Mouse (Mus musculus): ENCODE data around the gene Tiparp. TPM values are rescaled to one million over a fixed set of nuclear protein-coding genes. Genes with fewer than 3 reads are reported as not detected.

Tiparp gene
- polyA plus RNA-seq, 1 experiment from 2014 or later = 39.5 TPM

DNA sequence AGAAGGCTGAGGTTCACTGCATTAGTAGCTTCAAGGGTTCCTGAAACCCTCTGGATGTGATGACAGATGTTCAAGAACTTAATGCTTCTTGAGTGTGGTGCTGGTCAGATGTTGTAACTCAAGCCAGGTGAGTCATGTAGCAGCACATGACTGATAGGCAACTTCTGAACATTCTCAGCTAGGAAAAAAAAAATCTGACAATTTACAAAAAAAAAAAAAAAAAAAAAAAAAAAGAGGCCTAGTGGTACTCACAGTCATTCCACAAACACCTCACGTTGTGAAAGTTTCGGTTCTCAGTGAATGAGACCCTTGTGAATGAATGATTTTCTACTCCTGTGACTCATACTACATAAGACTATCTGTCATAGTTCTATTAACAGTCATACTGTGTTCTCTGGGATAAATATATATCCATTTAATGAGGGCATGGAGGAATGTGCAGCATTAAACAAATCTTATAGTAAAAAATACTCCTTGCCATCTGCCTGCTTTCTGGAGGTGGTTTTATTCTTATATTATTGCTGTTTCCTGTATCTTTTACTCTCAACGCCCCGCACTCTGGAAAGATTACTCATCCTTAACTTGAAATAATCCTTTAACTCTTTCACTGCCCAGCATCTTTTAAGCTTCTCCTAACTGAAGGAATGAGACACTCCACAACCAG, 75.3 kb downstream of the Tiparp start:
- WGBS = 42% methylated on average over 4 of the region's 4 CpGs
- no peaks in the 10 kb centered on the region for H3K36me3 ChIP-seq (ENCODE audit: control insufficient read depth, insufficient read depth, low read length)
- H3K4me1 ChIP-seq (ENCODE audit: control insufficient read depth, insufficient read depth, low read length) = 0 out of 2 replicates have a peak, but pooled peaks cover 5% of the 10 kb centered on the region
- no peak overlapping the region for H3K4me2 ChIP-seq (ENCODE audit: low read depth, low read length)
- H3K27me3 ChIP-seq (replicated peaks; ENCODE audit: control insufficient read depth, insufficient read depth, low read length) = no peaks in the 10 kb centered on the region
- no peak overlapping the region for H3K4me3 ChIP-seq (ENCODE audit: low read length)
- no peaks in the 10 kb centered on the region for H3K9me3 ChIP-seq (ENCODE audit: control insufficient read depth, low read length)
- H3K27ac ChIP-seq (ENCODE audit: low read length) = no peak overlapping the region
- 0 out of 2 replicates have a peak, but pooled peaks have one; percentile 16 for ATAC-seq
- no peak overlapping the region for H3K9ac ChIP-seq (ENCODE audit: low read depth, low read length)

Other genes starting within 250 kb of the Tiparp start
- 278 and 279 TPM in 2 replicates for gene Ssr3, start 135.8 kb upstream of the Tiparp start, polyA plus RNA-seq (2015; fragmentation: Nextera tagmentation; extraction: Ambion mirVana)
- gene Lekr1, start 137.8 kb downstream of the Tiparp start, polyA plus RNA-seq (2015; fragmentation: Nextera tagmentation; extraction: Ambion mirVana) = 6.2 and 7.3 TPM in 2 replicates

All from intestine, embryonic 16.5 days (tissue).